Mouse (Mus musculus) neural tube, embryonic 12.5 days (tissue): ENCODE results near the gene Ccz1. TPM values are rescaled to one million over a fixed set of nuclear protein-coding genes. Genes with fewer than 3 reads are reported as not detected.

Experiments
- ATAC-seq: fragments of 200-750 bp; cut with Nextera tagmentation; 2 replicates; pipeline ENCODE4 v1.8.0; 2017; ENCODE audit warnings: low read depth, mild to moderate bottlenecking, moderate TSS enrichment, moderate library complexity; ENCODE audit not compliant: low FRiP score
- H3K27ac ChIP-seq: fragments of 300-500 bp; sonication (generic); 2 replicates; pipeline ENCODE4 v1.5.1; 2016
- H3K27me3 ChIP-seq: fragments of 300-500 bp; sonication (generic); replicated peaks from 2 replicates; pipeline ENCODE4 v1.6.1; 2016; ENCODE audit warnings: mild to moderate bottlenecking
- H3K36me3 ChIP-seq: fragments of 300-500 bp; sonication (generic); 2 replicates; pipeline ENCODE4 v1.6.1; 2016; ENCODE audit warnings: mild to moderate bottlenecking
- H3K4me1 ChIP-seq: fragments of 300-500 bp; sonication (generic); 2 replicates; pipeline ENCODE4 v1.6.1; 2016
- H3K4me2 ChIP-seq: fragments of 300-500 bp; sonication (generic); replicated peaks from 2 replicates; pipeline ENCODE4 v1.6.1; 2016; ENCODE audit warnings: mild to moderate bottlenecking
- H3K4me3 ChIP-seq: fragments of 300-500 bp; sonication (generic); 2 replicates; pipeline ENCODE4 v1.5.1; 2016
- H3K9ac ChIP-seq: fragments of 300-500 bp; sonication (generic); 2 replicates; pipeline ENCODE4 v1.6.1; 2016; ENCODE audit warnings: mild to moderate bottlenecking
- H3K9me3 ChIP-seq: fragments of 300-500 bp; sonication (generic); 2 replicates; pipeline ENCODE4 v1.6.1; 2016; ENCODE audit warnings: mild to moderate bottlenecking
- WGBS: fragments of 180-500 bp; shearing (Covaris S2); methylation state at CpG from one replicate; pipeline ENCODE4 v1.1.7; 2016; 5-methylcytosine and 5-hydroxymethylcytosine counted together
- polyA plus RNA-seq: library from polyadenylated mRNA; unstranded; fragments of >200 nt; fragmentation: Nextera tagmentation; extraction: Ambion mirVana; gene quantifications from 2 replicates; pipeline ENCODE4 v1.2.1, GENCODE M21; 2016

The Ccz1 gene
- polyA plus RNA-seq, 1 experiment from 2014 or later, result 120 TPM

DNA sequence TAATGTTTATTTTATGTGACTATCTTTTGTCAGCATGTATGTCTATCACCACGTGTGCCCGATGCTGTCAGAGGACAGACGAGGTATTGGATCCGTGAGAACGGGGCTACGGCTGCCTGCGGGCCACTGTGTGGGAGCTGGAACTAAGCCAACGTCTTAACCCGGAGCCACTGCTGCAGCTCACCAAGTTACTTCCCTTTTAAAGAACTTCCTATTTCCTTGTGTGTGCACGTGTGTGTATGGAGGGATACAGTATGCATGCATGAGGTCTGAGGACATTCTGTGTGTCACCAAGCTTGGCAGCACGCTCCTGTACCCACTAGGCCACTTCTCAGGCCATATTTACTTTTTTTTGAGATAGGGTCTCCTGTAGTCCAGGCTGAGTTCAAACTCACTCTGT, 24.6 kb downstream of the Ccz1 start:
- Histone ChIP-seq H3K4me1 (no peaks in the 10 kb centered on the region), H3K27ac (no peak overlapping the region), H3K27me3 (no peaks in the 10 kb centered on the region), H3K36me3 (peaks cover 96% of the 10 kb centered on the region), H3K9me3 (no peaks in the 10 kb centered on the region), H3K4me2 (no peak overlapping the region), H3K9ac (no peak overlapping the region), H3K4me3 (no peak overlapping the region)
- WGBS, result 92% methylated on average over 11 of the region's 11 CpGs
- no peak for ATAC-seq

GRCm38 (mm10) chr5:143989046-143989445, 25.6 kb downstream of the Ccz1 start:
- 68% methylated on average over 4 of the region's 4 CpGs for WGBS
- no peaks in the 10 kb centered on the region for H3K27me3 ChIP-seq
- 0 out of 2 replicates have a peak, but pooled peaks have one; percentile 58 for ATAC-seq
- no peak overlapping the region for H3K4me3 ChIP-seq
- no peaks in the 10 kb centered on the region for H3K9me3 ChIP-seq
- H3K4me1 ChIP-seq, result no peaks in the 10 kb centered on the region
- H3K9ac ChIP-seq, result no peak overlapping the region
- H3K36me3 ChIP-seq, result peaks cover 95% of the 10 kb centered on the region
- H3K27ac ChIP-seq, result no peak overlapping the region
- H3K4me2 ChIP-seq, result no peak overlapping the region

GRCm38 (mm10) chr5:143987596-143987995, 27.1 kb downstream of the Ccz1 start:
- Histone ChIP-seq H3K27ac (no peak overlapping the region), H3K4me3 (no peak overlapping the region), H3K9ac (no peak overlapping the region), H3K9me3 (no peaks in the 10 kb centered on the region), H3K27me3 (no peaks in the 10 kb centered on the region), H3K36me3 (peaks cover 86% of the 10 kb centered on the region), H3K4me2 (no peak overlapping the region), H3K4me1 (no peaks in the 10 kb centered on the region)
- no peak for ATAC-seq
- WGBS, result 94% methylated on average over 3 of the region's 3 CpGs

DNA sequence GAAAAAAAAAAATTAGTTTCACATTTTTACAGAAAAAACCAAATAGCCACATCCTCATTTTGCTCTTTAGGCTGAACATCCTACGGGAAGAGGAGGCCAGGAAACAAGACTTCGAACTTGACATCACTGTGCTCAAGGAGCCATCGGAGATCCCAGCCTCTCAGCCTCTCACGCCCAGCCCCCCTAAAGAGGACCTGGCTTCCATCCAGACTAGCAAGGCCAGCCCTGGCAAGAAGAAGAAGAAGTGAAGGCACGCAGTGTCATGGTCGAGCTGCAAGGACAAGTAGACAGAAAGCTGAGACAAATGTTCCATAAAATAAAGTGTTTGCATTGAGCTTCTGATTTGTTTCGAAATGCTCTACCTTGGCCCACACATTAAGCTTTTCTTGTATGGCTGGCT, 29.3 kb downstream of the Ccz1 start:
- H3K9ac ChIP-seq, result no peak overlapping the region
- peaks cover 63% of the 10 kb centered on the region for H3K36me3 ChIP-seq
- H3K9me3 ChIP-seq, result no peaks in the 10 kb centered on the region
- H3K4me3 ChIP-seq, result no peak overlapping the region
- peaks cover 7% of the 10 kb centered on the region for H3K4me1 ChIP-seq
- H3K27me3 ChIP-seq, result no peaks in the 10 kb centered on the region
- no peak overlapping the region for H3K27ac ChIP-seq
- WGBS, result 89% methylated on average over 7 of the region's 7 CpGs
- H3K4me2 ChIP-seq, result no peak overlapping the region
- ATAC-seq, result no peak

GRCm38 (mm10) chr5:143982361-143982760, 32.3 kb downstream of the Ccz1 start:
- Histone ChIP-seq H3K4me2 (no peak overlapping the region), H3K4me3 (no peak overlapping the region), H3K27me3 (no peaks in the 10 kb centered on the region), H3K4me1 (peaks cover 7% of the 10 kb centered on the region), H3K9ac (no peak overlapping the region), H3K36me3 (peaks cover 35% of the 10 kb centered on the region), H3K9me3 (no peaks in the 10 kb centered on the region), H3K27ac (no peak overlapping the region)
- WGBS, result 91% methylated on average over 2 of the region's 2 CpGs
- ATAC-seq, result no peak

DNA sequence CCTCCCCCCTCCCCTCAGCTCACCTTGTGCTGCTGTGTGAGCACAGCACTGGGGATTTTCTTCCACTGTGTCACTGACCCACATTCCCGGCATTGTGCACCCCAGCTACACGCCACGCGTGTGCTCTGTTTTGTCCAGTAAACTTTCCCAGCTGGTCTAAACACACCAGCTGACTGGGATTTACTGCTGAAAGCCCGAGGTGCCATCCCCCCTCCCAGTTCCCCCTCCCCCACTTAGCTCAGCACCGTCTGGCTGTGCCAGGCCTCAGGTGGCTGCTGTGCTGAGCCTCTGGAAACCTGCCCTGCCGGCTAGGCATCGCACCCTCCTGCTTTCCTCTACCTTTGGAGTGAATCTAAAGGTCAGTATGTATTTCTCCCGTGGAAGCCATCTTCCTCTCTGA, 33.8 kb downstream of the Ccz1 start:
- 26% methylated on average over 9 of the region's 9 CpGs for WGBS
- no peak overlapping the region for H3K27ac ChIP-seq
- ATAC-seq, result peak; percentile 71; the same call in 1 of the 2 replicates

GRCm38 (mm10) chr5:143976726-143977431, 37.8 kb downstream of the Ccz1 start:
- WGBS, result 80% methylated on average over 16 of the region's 16 CpGs
- no peak overlapping the region for H3K27ac ChIP-seq
- no peaks in the 10 kb centered on the region for H3K9me3 ChIP-seq
- no peak overlapping the region for H3K9ac ChIP-seq
- no peaks in the 10 kb centered on the region for H3K27me3 ChIP-seq
- H3K36me3 ChIP-seq, result no peaks in the 10 kb centered on the region
- H3K4me3 ChIP-seq, result no peak overlapping the region
- H3K4me1 ChIP-seq, result peaks cover 7% of the 10 kb centered on the region
- H3K4me2 ChIP-seq, result no peak overlapping the region
- no peak for ATAC-seq

More for the DNA sequence above, 33.8 kb downstream of the Ccz1 start:
- Histone ChIP-seq H3K4me2 (no peak overlapping the region), H3K27me3 (no peaks in the 10 kb centered on the region), H3K9me3 (no peaks in the 10 kb centered on the region), H3K4me1 (peaks cover 7% of the 10 kb centered on the region), H3K9ac (no peak overlapping the region), H3K36me3 (peaks cover 21% of the 10 kb centered on the region), H3K4me3 (no peak overlapping the region)

DNA sequence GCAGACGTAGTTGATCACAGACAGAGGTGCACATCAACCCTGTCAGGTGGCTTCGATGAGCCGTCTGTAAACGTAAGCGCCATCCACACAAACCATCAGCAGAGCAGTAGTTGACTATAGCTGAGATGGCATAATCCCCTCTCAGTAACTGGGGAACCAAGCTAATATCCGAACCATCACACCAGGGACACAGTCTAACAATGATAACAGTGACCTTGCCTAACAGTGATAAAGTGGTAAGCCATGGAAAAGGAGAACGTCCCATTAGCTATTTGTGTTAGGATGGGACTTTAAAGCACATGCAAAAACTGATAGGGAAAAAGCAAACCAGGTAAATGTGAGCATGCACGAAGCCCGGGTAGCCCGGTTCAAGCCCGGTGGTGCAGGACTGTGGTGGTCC, 38.4 kb downstream of the Ccz1 start:
- 89% methylated on average over 11 of the region's 11 CpGs for WGBS
- peaks cover 7% of the 10 kb centered on the region for H3K4me1 ChIP-seq
- no peak overlapping the region for H3K4me3 ChIP-seq
- no peaks in the 10 kb centered on the region for H3K36me3 ChIP-seq
- no peaks in the 10 kb centered on the region for H3K27me3 ChIP-seq
- no peaks in the 10 kb centered on the region for H3K9me3 ChIP-seq
- H3K4me2 ChIP-seq, result no peak overlapping the region
- no peak overlapping the region for H3K27ac ChIP-seq
- no peak for ATAC-seq
- H3K9ac ChIP-seq, result no peak overlapping the region

DNA sequence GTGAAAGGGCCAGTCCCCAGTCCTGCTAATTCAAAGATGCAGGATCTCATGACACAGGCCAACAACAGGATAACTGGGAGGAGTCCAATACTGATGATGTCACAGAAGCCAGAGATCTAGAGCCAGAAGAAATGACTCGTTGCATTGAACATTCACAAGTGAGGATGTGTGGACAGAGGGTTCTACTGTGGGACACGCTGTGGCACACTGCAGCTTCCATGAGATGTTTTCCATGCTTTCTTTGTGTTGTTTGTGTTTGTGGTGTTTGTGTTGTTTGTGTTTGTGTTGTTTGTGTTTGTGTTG, 39.1 kb downstream of the Ccz1 start:
- H3K27ac ChIP-seq, result no peak overlapping the region
- no peak overlapping the region for H3K9ac ChIP-seq
- no peak overlapping the region for H3K4me2 ChIP-seq
- no peaks in the 10 kb centered on the region for H3K27me3 ChIP-seq
- ATAC-seq, result no peak
- 85% methylated on average over 2 of the region's 2 CpGs for WGBS
- H3K36me3 ChIP-seq, result no peaks in the 10 kb centered on the region
- H3K4me1 ChIP-seq, result peaks cover 2% of the 10 kb centered on the region; the same call in 1 of the 2 replicates
- H3K4me3 ChIP-seq, result no peak overlapping the region
- H3K9me3 ChIP-seq, result no peaks in the 10 kb centered on the region

DNA sequence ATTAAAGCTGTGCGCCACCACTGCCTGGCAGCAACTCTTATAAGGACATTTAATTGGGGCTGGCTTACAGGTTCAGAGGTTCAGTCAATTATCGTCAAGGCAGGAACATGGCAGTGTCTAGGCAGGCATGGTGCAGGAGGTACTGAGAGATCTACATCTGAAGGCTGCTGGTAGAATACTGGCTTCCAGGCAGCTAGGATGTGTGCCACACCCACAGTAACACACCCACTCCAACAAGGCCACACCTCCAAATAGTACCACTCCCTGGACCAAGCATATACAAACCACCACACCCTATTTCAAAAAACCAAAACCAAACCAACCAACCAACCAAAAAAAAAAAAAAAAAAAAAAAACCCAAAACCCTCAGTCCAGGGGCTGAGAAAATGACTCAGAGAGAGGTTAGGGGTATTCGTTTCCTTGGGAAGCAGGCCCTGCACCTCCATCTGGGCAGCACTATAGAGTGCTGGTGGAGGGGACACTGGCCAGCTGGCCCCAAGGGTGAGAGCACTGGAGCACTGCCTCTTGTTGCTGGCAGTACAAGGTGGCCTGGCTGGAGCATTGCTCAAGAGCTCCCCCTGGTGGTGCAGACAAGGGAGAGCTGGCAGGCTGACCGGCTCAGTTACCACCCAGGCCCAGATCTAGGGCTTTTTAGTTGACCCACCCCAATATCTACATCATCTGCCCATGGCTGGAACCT, 39.6 kb downstream of the Ccz1 start:
- Histone ChIP-seq H3K4me1 (no peaks in the 10 kb centered on the region), H3K36me3 (no peaks in the 10 kb centered on the region), H3K27ac (no peak overlapping the region), H3K4me2 (no peak overlapping the region), H3K27me3 (no peaks in the 10 kb centered on the region), H3K9ac (no peak overlapping the region), H3K9me3 (no peaks in the 10 kb centered on the region), H3K4me3 (no peak overlapping the region)
- WGBS, result 52% methylated on average over 4 of the region's 4 CpGs
- no peak for ATAC-seq

- Histone ChIP-seq H3K4me3 (no peak overlapping the region), H3K27ac (no peak overlapping the region), H3K9me3 (no peaks in the 10 kb centered on the region), H3K36me3 (no peaks in the 10 kb centered on the region), H3K4me1 (no peaks in the 10 kb centered on the region), H3K4me2 (no peak overlapping the region), H3K9ac (no peak overlapping the region), H3K27me3 (no peaks in the 10 kb centered on the region)
- no peak for ATAC-seq
- 67% methylated on average over 3 of the region's 3 CpGs for WGBS
Measured at GRCm38 (mm10) chr5:143972628-143973027, 42.0 kb downstream of the Ccz1 start.

DNA sequence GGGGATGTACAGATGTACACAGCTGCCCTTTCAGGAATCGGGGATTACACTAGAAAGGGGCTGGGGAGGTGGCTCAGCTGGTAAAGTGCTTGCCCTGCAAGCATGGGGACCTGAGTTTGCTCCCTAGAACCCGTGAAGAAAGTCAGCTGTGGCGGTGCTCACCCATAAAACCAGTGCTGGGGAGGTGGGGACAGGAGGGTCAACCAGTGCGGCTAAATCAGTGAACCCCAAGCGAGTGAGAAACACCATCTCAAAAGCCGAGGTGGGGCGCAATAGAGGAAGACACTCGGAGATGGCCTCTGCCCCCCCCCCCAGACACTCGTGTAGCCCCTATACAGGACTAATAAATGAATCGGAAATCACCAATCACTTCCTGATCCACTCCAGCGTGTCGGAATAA, 48.0 kb downstream of the Ccz1 start:
- 86% methylated on average over 12 of the region's 12 CpGs for WGBS
- no peaks in the 10 kb centered on the region for H3K27me3 ChIP-seq
- no peak overlapping the region for H3K27ac ChIP-seq

More for the DNA sequence above, 48.0 kb downstream of the Ccz1 start:
- no peaks in the 10 kb centered on the region for H3K9me3 ChIP-seq
- ATAC-seq, result no peak
- H3K4me1 ChIP-seq, result no peaks in the 10 kb centered on the region
- H3K9ac ChIP-seq, result no peak overlapping the region
- no peak overlapping the region for H3K4me2 ChIP-seq
- no peaks in the 10 kb centered on the region for H3K36me3 ChIP-seq
- H3K4me3 ChIP-seq, result no peak overlapping the region
